Mouse (Mus musculus): Measurements from ENCODE around the gene 4932438A13Rik. TPM values are rescaled to one million over a fixed set of nuclear protein-coding genes. Genes with fewer than 3 reads are reported as not detected.

4932438A13Rik gene
- 8.0 and 9.1 TPM in 2 replicates for polyA plus RNA-seq (2012; rRNA removed)

DNA sequence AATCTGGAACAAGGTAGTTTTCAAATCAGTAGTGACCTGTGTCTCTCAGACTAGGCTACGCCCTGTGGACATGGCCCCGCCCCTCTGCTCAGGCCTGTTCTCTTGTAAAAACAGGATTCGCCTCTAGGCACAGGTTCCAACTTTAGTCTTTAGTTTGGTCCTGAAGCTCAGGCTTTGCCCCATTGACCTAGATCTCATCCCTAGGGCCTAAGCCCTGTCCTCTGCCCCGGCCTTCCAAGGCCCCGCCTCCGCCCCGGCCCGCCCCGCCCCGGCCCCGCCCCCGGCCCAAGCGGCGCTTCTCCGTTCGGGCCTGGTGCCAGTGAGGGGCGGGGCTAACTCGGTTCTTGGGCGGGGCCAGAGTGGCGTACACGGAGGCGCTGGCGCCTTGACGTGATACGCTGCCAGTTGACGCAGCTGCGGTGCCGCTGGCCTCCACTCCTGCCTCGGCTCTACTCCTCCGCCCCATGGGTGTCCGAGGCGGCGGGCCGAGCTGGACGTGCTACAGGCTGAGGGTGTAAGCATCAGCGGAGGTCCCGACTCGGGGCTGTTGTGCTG is at the start of gene 4932438A13Rik:
4932438A13Rik (plus strand) TSS at position 384 of the 555 bp plus-strand sequence.

DNA sequence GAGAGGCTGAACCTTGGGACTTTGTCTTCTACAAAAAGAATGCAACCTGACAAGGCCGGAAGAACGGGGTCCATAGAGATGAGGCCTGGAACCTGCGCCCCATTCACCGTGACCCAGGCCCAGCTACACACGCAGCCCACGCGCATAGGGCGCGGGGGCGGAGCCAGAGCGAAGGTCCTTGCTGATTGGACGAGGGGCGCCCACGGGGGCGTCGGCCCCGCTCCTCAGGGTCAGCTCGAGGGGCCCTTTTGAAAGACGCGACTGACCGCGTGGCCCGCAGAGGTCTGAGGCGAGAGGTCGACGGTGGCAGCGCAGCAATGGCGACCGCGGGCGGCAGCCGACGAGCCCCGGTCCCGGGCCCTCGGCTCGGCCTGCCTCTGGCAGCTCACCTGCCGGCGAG is 200.5 kb downstream of the 4932438A13Rik start, which contains the start of gene Adad1:
Adad1 (plus strand) TSS at position 122 of the 400 bp plus-strand sequence.

Other genes with a start within 250 kb of the 4932438A13Rik start
- 1.4 and 2.1 TPM in 2 replicates for gene Bbs7, start 249.6 kb upstream of the 4932438A13Rik start, polyA plus RNA-seq (2012; rRNA removed)
- gene Trpc3, start 172.9 kb upstream of the 4932438A13Rik start, polyA plus RNA-seq (2012; rRNA removed): 7.6 and 10.8 TPM in 2 replicates
- not detected in 2 replicates for gene Adad1, start 200.4 kb downstream of the 4932438A13Rik start, polyA plus RNA-seq (2012; rRNA removed)